Mouse (Mus musculus) olfactory bulb, adult 2 months (tissue): ENCODE data around the gene Prdx5.

Experiments
- CTCF ChIP-seq: fragments of 200-500 bp; IDR thresholded peaks from 2 replicates; pipeline ENCODE4 v1.5.1; 2012; ENCODE audit warnings: low read depth, mild to moderate bottlenecking, low read length, moderate library complexity; ENCODE audit not compliant: insufficient read depth
- POLR2A ChIP-seq: fragments of 200-500 bp; IDR thresholded peaks from 2 replicates; pipeline ENCODE4 v1.6.1; 2012; ENCODE audit warnings: mild to moderate bottlenecking, low read depth, low read length, moderate library complexity; ENCODE audit not compliant: insufficient read depth

DNA sequence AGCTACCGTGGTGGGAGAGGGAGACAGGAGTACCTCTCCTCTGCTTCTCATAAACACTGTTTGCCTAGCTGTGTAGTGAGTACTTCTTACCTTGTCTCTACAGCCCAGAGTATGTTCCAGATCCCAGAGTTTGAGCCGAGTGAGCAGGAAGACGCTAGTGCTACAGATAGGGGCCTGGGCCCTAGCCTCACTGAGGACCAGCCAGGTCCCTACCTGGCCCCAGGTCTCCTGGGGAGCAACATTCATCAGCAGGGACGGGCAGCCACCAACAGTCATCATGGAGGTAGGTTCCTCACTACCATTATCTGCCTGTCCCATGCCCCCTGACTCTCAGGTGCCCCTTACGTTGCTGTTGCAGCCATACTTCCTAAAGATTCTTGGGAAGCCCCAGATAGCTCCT, 32.9 kb upstream of the Prdx5 start:
- no peak for TF ChIP-seq CTCF
- TF ChIP-seq POLR2A, result no peak
